Mouse (Mus musculus) midbrain, embryonic 14.5 days (tissue): ENCODE results near the gene 1700016H13Rik. TPM values are rescaled to one million over a fixed set of nuclear protein-coding genes. Genes with fewer than 3 reads are reported as not detected.

Experiments
- ATAC-seq: fragments of 200-750 bp; cut with Nextera tagmentation; 2 replicates; pipeline ENCODE4 v1.8.0; 2017; ENCODE audit warnings: moderate number of reproducible peaks, moderate library complexity; ENCODE audit not compliant: low FRiP score, low TSS enrichment
- DNase-seq: peaks from one replicate; pipeline ENCODE4 v3.0.0-alpha.2; 2015
- H3K27ac ChIP-seq: fragments of 300-500 bp; sonication (generic); replicated peaks from 2 replicates; pipeline ENCODE4 v1.5.1; 2014; ENCODE audit warnings: mild to moderate bottlenecking, low read depth, low read length, moderate library complexity
- H3K27me3 ChIP-seq: fragments of 300-500 bp; sonication (generic); 2 replicates; pipeline ENCODE4 v1.6.1; 2014; ENCODE audit warnings: low read length, control low read depth, mixed read lengths; ENCODE audit not compliant: control insufficient read depth, insufficient read depth
- H3K36me3 ChIP-seq: fragments of 300-500 bp; sonication (generic); 2 replicates; pipeline ENCODE4 v1.6.1; 2014; ENCODE audit warnings: low read length, control low read depth; ENCODE audit not compliant: control insufficient read depth, insufficient read depth
- H3K4me1 ChIP-seq: fragments of 300-500 bp; sonication (generic); 2 replicates; pipeline ENCODE4 v1.6.1; 2014; ENCODE audit warnings: mild to moderate bottlenecking, antibody characterized with exemption, low read length, control low read depth; ENCODE audit not compliant: control insufficient read depth, insufficient read depth
- H3K4me2 ChIP-seq: fragments of 300-500 bp; sonication (generic); 2 replicates; pipeline ENCODE4 v1.6.1; 2014; ENCODE audit warnings: mild to moderate bottlenecking, low read length, moderate library complexity
- H3K4me3 ChIP-seq: fragments of 300-500 bp; sonication (generic); replicated peaks from 2 replicates; pipeline ENCODE4 v1.5.1; 2014; ENCODE audit warnings: low read depth, low read length
- H3K9ac ChIP-seq: fragments of 300-500 bp; sonication (generic); replicated peaks from 2 replicates; pipeline ENCODE4 v1.6.1; 2014; ENCODE audit warnings: mild to moderate bottlenecking, low read length, moderate library complexity
- H3K9me3 ChIP-seq: fragments of 300-500 bp; sonication (generic); 2 replicates; pipeline ENCODE4 v1.6.1; 2016; ENCODE audit warnings: low read length, control low read depth, mixed read lengths; ENCODE audit not compliant: control insufficient read depth
- WGBS: fragments of 180-500 bp; shearing (Covaris S2); extraction: QIAGEN DNeasy Blood & Tissue Kit; methylation state at CpG from one replicate; pipeline ENCODE4 v1.1.7; 2014; 5-methylcytosine and 5-hydroxymethylcytosine counted together
- polyA plus RNA-seq: library from polyadenylated mRNA; unstranded; fragments of >200 nt; fragmentation: Nextera tagmentation; extraction: Ambion mirVana; gene quantifications from 2 replicates; pipeline ENCODE4 v1.2.1, GENCODE M21; 2014

Gene 1700016H13Rik
- 0.29 TPM in 1 of 2 replicates, not detected in the other for polyA plus RNA-seq

DNA sequence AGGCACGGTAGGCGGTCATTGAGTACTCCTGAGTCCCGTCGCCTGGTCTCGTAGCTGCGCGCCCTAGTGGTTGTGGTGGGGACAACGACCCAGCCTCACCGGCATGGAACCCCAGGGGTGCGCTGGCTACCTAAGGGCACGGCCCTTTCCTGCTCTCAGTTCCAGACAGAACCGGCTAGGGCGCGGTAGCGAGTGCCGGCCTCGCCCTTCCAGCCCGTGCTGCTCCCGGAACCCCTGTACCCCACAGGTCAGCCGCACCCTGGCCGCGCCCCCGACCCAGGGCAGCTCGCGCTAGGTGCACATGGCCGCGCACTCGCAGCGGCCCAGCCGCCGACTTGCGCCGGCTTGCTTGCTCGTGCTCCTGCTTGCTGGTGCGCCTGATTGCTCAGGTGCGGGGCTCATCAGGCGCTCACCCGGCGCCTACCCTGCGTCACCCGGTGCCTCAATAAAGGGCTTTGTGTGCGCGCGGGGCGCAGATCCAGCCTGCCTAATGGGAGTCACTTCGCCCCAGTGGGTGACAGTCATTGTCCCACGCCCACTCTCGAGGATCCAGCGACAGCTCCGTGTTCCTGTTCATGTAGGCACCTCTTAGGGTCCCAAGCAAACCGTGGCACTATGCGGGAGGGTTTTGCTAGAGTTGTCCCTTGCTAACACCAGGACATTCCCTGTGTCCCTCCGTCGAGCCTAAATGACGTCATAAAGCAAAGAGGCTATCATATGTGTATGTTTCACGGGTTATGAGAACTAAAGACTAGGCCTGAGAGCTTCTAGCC, at the start of gene 1700016H13Rik:
1700016H13Rik (minus strand) TSS at position 665 of the 773 bp plus-strand sequence.
- peaks cover 6% of the 10 kb centered on the region; the same call in 1 of the 2 replicates for H3K4me1 ChIP-seq
- H3K27ac ChIP-seq: 0 out of 2 replicates have a peak within 1 kb of the TSS, but pooled peaks have one; percentile 37
- ATAC-seq: peak; percentile 87
- H3K9ac ChIP-seq: peak within 1 kb of the TSS; percentile 73
- no peaks in the 10 kb centered on the region for H3K36me3 ChIP-seq
- no peaks in the 10 kb centered on the region for H3K9me3 ChIP-seq
- H3K4me3 ChIP-seq: peak within 1 kb of the TSS; percentile 55
- peak; percentile 85 for DNase-seq
- no peaks in the 10 kb centered on the region for H3K27me3 ChIP-seq
- H3K4me2 ChIP-seq: peak within 1 kb of the TSS; percentile 96
- 1% methylated on average over 53 of the region's 56 CpGs for WGBS

GRCm38 (mm10) chr5:103705331-103705730, 49.5 kb upstream of the 1700016H13Rik start:
- Histone ChIP-seq H3K27ac (no peak overlapping the region), H3K9ac (no peak overlapping the region), H3K4me1 (no peaks in the 10 kb centered on the region), H3K9me3 (no peaks in the 10 kb centered on the region), H3K4me3 (no peak overlapping the region), H3K27me3 (no peaks in the 10 kb centered on the region), H3K4me2 (no peak overlapping the region), H3K36me3 (no peaks in the 10 kb centered on the region)
- no peak for ATAC-seq
- DNase-seq: no peak
- 97% methylated on average over 4 of the region's 4 CpGs for WGBS

DNA sequence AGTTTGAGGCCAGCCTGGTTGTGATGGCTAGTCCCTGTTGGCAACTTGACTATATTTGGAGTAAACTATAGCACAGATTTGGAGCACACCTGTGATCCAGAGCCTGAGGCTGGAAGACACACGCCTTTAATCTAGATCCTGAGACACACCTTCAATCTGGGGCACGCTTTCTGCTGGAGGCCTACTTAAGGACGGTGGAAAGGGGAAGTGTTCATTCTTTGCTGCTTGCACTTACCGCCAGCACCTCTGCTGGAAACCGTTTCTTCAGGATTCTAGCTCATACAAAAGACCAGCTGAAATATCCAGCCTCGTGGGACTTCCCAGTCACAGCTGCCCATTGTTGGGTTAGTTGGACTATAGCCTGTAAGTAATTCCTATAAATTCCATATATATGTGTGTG, 46.7 kb upstream of the 1700016H13Rik start:
- Histone ChIP-seq H3K4me2 (no peak overlapping the region), H3K4me3 (no peak overlapping the region), H3K9ac (no peak overlapping the region), H3K36me3 (no peaks in the 10 kb centered on the region), H3K27me3 (no peaks in the 10 kb centered on the region), H3K4me1 (no peaks in the 10 kb centered on the region), H3K27ac (no peak overlapping the region), H3K9me3 (no peaks in the 10 kb centered on the region)
- 76% methylated on average over 6 of the region's 6 CpGs for WGBS
- ATAC-seq: no peak
- no peak for DNase-seq

- no peak overlapping the region for H3K4me2 ChIP-seq
- H3K27me3 ChIP-seq: no peaks in the 10 kb centered on the region
- ATAC-seq (no peak), DNase-seq (no peak)
- no peaks in the 10 kb centered on the region for H3K4me1 ChIP-seq
- no peak overlapping the region for H3K4me3 ChIP-seq
- H3K36me3 ChIP-seq: no peaks in the 10 kb centered on the region
- no peaks in the 10 kb centered on the region for H3K9me3 ChIP-seq
- H3K9ac ChIP-seq: no peak overlapping the region
- no peak overlapping the region for H3K27ac ChIP-seq
- 75% methylated on average over 3 of the region's 3 CpGs for WGBS
Observed at GRCm38 (mm10) chr5:103701466-103701865, 45.7 kb upstream of the 1700016H13Rik start.

DNA sequence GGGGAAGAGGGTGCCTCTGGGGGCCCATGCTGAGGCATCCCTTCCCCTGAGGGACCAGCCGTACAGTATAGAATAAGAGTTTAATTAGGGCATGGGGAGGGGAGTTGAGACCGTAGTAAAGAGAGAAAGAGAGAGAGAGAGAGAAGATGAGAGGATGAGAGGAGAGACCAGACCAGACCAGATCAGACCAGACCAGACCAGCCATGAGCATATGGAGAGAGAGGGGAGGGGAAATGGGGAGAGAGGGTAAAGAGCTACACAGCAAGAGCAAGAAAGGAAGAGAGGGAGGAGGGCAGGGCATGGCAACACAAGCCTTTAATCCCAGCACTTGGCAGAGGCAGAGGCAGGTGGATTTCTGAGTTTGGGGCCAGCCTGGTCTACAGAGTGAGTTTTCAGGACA, 44.9 kb upstream of the 1700016H13Rik start:
- DNase-seq (no peak), ATAC-seq (no peak)
- no peaks in the 10 kb centered on the region for H3K9me3 ChIP-seq
- no peaks in the 10 kb centered on the region for H3K27me3 ChIP-seq
- H3K27ac ChIP-seq: no peak overlapping the region
- no peaks in the 10 kb centered on the region for H3K36me3 ChIP-seq
- no peak overlapping the region for H3K4me2 ChIP-seq
- no peak overlapping the region for H3K9ac ChIP-seq
- no peaks in the 10 kb centered on the region for H3K4me1 ChIP-seq
- 83% methylated on average over 2 of the region's 2 CpGs for WGBS
- H3K4me3 ChIP-seq: no peak overlapping the region

GRCm38 (mm10) chr5:103699537-103699936, 43.7 kb upstream of the 1700016H13Rik start:
- Histone ChIP-seq H3K9me3 (no peaks in the 10 kb centered on the region), H3K4me2 (no peak overlapping the region), H3K27ac (no peak overlapping the region), H3K27me3 (no peaks in the 10 kb centered on the region), H3K4me3 (no peak overlapping the region), H3K4me1 (no peaks in the 10 kb centered on the region), H3K36me3 (no peaks in the 10 kb centered on the region), H3K9ac (no peak overlapping the region)
- WGBS: 53% methylated on average over 4 of the region's 4 CpGs
- no peak for DNase-seq
- no peak for ATAC-seq

DNA sequence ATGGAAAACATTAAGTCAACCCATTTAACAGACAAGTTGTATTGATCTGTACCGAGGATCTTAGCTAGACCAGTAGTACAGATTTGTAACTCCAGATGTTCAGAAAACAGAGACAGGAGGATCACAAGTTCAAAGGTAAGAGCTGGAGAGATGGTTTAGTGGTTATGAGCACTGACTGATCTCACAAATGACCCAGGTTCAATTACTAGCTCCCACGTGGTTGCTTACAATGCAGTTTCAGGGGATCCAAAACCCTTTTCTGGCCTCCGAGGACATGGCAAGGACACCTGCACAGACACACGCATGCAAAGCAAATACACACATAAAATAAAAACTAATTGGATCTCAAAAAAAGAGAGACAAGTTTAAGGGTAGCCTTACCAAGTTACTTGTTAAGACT, 42.8 kb upstream of the 1700016H13Rik start:
- 80% methylated on average over 4 of the region's 4 CpGs for WGBS
- Histone ChIP-seq H3K4me1 (peaks cover under 1% of the 10 kb centered on the region; the same call in 1 of the 2 replicates), H3K27me3 (peaks cover 4% of the 10 kb centered on the region; the same call in 1 of the 2 replicates), H3K27ac (no peak overlapping the region), H3K4me3 (no peak overlapping the region), H3K9ac (no peak overlapping the region), H3K36me3 (no peaks in the 10 kb centered on the region), H3K4me2 (no peak overlapping the region), H3K9me3 (no peaks in the 10 kb centered on the region)
- DNase-seq (no peak), ATAC-seq (no peak)

GRCm38 (mm10) chr5:103697875-103698491, 42.2 kb upstream of the 1700016H13Rik start:
- peaks cover 6% of the 10 kb centered on the region for H3K4me1 ChIP-seq
- ATAC-seq: no peak
- no peaks in the 10 kb centered on the region for H3K9me3 ChIP-seq
- no peak overlapping the region for H3K4me3 ChIP-seq
- H3K27ac ChIP-seq: no peak overlapping the region
- peaks cover 9% of the 10 kb centered on the region; the same call in 1 of the 2 replicates for H3K27me3 ChIP-seq
- H3K36me3 ChIP-seq: no peaks in the 10 kb centered on the region
- no peak overlapping the region for H3K9ac ChIP-seq
- no peak for DNase-seq
- 54% methylated on average over 5 of the region's 5 CpGs for WGBS
- H3K4me2 ChIP-seq: no peak overlapping the region
